Mouse (Mus musculus) layer of hippocampus, adult 9-10 months (tissue): ENCODE data around the gene Wdr26.

Experiments used
- DNase-seq: peaks from one replicate; pipeline ENCODE4 v3.0.0; 2022; ENCODE audit warnings: low spot score

The Wdr26 gene

DNA sequence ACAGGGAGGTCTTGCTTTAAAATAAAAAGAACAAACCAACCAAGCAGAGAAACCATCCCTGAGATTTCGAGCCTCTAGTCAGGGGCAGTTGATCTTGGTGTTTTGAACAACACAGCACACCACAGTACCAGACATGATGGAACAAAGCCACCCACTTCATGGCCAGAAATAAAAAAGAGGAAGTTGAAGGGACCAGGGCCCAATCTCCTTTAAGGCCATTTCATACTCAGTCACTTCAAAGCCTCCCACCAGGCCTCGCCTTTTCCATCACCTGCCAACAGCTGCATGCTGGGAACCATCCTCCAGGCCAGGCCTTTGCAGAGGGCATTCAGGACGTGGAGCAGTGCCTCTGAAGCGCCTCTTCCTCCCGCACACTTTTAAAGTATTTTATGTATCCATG lies 25.5 kb upstream of the Wdr26 start:
- DNase-seq = no peak

DNA sequence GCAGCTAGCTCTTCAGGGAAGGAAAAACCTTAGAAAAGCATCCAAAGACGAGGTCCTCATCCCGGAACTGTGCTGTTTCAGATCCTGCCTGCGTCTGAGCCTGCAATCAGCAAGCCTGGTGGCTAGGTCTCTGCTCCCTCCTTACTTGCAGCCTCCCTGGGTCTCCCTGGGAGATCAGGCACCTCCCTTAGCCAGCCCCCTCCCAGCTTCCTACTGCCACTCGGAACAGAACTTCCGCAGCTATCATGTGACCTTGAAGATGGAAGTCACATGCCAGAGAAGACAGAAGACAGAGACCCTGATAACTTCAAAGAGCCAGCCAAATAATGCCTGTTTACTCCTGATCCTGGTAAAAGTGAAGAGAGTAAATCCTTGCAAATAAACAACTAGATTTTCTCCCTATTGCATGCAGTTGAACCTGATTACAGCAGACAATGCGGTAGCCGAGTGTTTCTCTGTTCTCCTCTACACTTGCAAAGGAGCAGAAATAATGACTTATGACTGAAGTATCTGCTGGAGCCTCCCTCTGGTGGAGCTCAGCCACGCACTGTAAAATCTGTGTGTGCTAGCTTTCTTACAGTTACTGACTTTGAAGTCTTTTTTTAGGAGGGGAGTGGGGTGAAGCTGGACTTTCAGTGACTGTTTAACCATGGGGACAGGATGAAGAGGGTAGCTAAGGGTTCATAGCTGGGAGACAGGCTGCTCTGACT lies 22.7 kb upstream of the Wdr26 start:
- DNase-seq = no peak

DNA sequence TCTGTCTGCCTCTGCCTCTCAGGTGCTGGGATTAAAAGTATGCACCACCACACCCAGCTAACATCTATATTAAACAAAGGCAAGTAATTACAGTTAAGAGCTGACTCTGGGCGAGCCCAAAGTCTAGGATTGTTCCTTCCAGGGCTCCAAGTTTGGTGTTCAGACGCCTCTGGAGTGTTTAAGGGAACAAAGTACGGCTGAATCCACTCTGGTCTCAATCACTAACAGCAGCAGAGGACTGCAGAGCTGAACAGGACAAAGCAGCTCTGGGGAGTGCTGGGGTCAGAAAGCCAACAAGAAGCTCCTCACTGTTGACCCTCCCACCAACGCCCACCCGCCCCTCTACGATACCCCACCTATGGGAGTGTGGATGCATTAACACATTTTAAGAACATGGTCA lies 21.9 kb upstream of the Wdr26 start:
- no peak for DNase-seq

DNA sequence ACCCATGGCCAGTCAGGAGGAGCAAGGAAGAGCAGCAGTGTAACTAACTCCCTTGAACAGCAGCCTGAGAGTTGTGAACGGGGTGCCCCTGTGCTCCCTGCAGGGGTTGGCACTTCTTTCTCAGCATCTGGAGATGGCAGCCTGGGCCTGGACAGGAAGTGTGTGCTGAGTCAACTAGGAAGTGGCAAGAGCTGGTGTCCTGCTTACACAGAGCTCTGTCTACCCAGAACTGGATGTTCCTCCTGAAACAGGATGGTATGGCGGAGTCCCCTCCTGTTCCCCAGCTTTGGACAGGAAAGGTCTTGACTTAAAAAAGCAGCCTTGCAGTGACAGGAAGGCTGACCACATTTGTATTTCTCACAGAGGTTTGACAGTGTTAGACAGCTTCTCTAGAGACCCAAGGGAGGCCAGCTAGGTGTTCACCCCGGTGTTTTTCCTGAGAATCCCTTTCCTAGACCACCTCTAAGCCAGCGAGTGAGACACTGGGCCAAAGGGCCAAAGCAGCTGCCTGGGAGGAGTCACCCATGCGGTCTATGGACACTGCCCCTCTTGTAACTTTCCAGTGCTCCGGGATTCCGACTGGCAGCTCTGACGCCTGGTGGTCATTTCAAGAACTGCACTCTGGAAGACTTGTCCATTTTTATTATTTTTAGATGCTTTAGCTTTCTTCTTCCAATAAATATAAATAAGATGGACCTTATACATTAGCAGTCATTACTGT lies 20.7 kb upstream of the Wdr26 start:
- DNase-seq = no peak

DNA sequence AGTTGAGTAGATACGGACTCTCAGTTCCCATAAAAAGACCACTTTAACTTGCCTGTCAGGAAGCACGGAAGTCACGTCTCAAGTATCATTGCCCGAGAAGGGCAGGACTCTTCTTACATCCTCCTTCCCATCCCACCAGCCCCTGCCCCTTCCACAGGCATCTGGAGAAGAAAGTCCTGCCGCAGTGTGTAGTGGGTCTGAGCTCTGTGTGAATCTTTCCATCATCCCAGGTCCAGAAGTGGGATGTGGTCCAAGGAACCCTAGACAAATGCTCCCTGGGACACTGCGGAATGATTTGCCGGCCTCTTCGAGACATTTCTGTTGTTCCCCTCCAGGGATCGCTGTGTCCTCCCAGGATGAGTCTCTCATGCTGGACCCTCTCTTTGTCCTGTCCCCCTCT lies 20.0 kb upstream of the Wdr26 start:
- DNase-seq = no peak

DNA sequence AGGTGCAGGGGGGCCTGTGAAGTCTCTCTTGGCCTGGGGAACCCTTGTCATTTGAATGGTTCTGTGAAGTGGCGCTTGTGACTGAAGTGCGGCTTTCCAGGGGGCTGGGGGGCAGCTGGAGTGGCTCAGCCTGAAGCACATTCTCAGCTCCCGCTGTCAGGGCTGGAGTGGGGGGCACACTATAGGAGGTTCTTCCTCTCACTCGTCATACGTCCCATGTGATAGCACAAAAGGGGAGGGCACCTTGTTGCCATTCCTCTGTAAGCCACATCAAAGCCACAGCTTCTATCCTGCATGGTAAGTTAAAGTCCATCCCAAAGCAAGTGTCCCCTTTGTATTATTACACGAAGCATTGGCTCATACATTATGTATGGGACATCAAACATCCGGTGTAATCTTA lies 19.5 kb upstream of the Wdr26 start:
- no peak for DNase-seq

DNA sequence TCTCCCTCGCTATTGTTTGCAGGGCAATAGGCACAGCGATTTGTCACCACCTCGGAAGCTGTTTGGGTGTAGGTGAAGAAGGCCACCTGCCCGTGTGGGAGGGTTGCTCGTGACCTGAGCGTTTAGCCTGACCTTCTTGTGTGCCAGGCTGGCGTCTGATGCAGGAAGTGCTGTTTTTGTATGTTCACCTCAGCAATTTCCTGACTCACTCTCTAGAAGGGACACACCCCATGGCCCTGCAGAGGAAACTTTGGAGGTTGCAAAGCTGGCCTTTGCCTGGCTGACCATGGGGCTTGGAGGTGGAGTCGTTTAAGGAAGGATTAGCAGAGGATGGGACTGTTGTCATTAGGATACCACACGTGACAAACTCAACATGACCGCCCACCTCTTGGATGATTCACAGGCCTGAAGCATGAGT lies 18.9 kb upstream of the Wdr26 start:
- no peak for DNase-seq

DNA sequence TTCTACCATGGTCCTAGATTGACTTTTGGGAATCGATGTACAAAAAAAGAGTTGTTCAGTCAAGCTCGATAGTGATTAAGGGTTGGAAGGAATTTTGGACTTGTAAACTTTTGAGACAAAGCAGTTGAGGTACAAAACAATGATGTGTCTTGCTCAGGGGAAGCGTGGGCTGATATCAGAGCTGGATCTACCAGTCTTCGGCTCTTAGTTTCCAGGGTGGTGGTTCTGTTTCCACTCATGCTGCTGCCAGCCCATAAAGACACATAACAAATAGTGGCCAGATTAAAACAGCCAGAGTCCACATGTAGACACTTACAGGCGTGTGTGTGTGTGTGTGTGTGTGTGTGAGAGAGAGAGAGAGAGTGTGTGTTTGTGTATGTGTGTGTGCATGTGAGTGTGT lies 17.2 kb upstream of the Wdr26 start:
- no peak for DNase-seq

DNA sequence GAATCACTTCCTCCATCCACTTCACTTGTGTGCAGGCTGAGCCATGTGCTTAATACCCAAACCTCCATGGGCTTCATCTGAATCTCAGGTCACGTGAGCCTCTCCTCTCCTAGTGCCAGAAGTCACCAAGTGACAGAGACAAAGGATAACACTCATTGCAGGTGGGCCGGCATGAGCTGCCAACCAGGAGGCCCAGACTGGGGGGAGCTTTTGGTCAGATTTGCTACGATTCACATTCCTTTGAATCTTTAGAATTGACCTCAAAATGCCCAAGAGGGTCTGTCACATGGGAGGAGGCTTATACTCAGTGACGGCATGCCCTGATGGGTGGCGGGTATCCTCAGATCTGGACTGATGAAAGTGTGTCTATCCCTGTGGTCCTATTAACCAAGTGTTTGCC lies 16.8 kb upstream of the Wdr26 start:
- DNase-seq = no peak

DNA sequence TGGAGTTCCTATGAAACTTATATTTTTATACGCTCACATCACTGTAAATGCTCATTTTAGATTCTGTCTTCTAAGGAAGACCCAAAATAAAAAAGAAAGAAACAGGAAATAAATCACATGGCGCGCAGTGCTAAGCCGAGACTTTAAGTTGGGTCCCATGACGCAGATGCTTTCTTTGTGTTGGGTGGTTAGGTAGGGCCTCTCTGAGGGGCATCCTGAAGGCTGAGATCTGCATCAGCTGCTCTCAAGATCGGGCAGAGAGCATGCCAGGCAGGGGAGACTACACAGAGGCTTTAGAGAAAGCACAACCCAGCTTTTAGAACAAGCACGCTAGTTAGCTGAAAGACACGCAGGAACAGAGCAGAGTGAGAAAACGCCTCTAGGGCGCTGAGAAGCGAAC lies 16.0 kb upstream of the Wdr26 start:
- DNase-seq = no peak

DNA sequence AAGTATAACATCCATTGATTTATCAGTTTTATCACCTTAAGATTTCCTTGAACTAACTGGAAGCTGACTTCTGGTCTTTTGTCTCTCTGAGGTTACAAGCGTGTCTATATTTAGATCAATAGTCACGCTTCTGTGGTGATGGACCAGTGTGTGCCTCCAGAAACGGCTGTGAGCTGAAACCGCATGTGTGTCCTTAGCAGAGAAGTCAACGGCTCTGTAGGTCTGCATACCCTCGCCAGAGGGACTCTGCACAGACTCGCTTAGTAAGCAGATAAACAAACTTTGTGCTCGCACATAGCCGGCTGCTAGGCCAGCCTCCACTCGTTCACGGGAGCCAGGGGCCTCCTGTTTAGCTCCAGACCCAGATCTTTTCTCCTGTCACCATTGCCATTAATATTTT lies 15.0 kb upstream of the Wdr26 start:
- DNase-seq = no peak

DNA sequence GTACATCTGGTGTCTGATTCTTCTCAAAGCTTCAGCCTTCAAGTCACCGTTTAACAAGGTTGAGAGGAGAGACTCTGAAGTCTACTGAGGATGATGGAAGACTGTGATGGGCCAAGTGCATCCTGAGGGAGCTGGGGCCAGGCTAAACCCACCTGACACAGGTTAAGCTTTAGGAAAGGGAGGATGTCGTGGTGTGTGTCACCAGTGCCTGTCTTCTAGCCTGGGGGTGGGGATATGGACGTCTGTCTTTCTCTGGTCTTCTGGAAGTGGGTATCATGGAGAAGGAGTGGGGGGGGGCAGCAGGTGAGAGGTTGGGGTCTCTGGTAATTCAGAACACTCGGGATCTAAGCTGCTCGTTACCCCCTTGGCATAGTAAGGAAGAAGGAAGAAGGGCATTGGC lies 13.5 kb upstream of the Wdr26 start:
- no peak for DNase-seq

DNA sequence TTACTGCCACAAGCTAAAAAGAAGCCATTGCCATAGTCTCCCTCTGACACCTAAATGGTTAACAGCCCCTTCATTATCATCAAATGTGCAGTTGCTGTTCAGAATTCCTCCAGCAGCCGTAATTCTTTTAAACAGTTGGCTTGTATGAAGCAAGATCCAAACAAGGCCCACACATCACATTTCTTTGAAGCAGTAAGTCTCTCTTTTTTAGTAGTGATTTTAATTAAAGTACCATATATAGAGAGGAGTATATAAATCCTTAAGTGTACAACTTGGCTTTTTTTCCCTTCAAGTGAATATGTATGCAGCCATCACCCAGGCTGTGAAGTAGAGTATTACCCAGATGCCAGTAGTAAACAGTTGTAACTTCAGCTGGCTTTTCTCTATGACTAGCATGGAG lies 10.2 kb upstream of the Wdr26 start:
- DNase-seq = no peak

DNA sequence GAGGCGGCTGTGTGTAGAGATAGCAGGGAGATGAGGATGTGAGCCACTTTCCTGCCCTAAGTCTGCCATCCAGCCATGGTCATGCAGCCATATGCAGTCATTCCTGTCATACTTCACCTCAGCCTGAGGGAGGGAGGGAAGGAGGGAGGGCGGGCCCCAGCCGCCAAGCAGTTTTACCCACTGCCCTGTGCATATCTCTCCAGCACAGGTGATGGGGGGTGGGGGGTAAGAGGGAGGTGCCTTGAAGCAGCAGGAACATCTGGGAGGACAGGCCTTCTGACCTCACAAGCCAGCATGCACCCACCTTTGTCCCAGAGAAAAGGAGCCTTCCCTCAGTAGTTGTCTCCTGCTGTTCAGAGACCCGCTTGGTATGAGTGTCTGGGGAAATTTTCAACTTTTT lies 4.5 kb upstream of the Wdr26 start:
- no peak for DNase-seq

DNA sequence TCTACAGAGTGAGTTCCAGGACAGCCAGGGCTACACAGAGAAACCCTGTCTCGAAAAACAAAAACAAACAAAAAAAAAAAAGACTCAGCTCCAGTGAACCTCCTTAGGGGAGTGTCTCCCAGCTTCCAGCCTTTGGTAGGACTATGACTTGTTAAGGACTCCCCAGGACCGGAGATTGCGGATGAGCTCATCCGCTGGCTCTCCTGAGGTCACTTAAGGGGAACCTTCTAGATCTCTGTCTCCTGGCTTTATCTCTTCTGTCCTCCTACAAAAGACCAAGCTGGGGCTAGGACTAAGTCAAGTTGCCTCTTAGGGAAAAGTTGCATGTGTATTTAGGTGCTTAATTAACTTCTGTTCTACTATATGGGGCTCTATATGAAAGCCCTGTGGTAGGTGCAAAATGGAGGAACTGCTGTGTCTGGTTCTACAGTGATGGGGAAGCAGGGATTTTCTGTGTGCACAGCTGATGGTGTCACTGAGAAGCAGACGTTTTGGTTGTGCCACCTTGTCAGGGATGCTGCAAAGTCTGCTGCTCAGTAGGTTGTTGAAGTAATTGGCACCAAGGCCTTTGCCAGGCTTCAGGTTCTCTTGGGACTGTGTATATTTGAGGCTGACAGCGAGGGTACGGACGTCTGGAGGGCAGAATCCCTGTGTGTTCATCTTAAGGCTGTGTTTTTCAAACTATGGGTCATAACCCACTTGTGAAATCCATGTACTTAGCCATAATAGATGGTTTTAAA lies 2.7 kb upstream of the Wdr26 start:
- no peak for DNase-seq

DNA sequence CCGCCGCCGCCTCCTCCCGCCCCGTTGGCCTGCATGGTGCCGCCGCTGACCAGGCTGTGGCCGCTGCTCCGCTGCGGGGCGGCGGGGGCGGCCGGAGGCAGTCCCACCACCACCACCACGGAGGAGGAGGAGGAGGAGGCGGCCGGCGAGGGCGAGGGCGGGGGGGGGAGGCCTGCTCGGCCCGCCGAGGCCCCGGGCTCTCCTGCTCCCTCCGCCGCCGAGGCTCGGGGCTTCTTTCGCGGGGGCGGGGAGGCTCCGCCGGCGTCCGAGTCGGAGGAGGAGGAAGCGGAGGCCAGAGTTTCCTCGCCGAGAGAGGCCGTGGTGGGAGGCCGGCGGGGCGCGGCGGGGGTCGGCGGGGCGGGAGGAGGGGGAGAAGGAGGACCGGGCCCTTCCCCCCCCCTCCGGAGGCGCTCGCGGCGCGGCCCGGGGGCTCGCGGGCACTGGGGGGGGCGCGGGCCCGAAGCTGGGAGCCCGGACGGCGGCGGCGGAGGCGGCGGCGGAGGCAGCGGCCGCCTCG lies 340 bp downstream of the Wdr26 start:
- DNase-seq = no peak

DNA sequence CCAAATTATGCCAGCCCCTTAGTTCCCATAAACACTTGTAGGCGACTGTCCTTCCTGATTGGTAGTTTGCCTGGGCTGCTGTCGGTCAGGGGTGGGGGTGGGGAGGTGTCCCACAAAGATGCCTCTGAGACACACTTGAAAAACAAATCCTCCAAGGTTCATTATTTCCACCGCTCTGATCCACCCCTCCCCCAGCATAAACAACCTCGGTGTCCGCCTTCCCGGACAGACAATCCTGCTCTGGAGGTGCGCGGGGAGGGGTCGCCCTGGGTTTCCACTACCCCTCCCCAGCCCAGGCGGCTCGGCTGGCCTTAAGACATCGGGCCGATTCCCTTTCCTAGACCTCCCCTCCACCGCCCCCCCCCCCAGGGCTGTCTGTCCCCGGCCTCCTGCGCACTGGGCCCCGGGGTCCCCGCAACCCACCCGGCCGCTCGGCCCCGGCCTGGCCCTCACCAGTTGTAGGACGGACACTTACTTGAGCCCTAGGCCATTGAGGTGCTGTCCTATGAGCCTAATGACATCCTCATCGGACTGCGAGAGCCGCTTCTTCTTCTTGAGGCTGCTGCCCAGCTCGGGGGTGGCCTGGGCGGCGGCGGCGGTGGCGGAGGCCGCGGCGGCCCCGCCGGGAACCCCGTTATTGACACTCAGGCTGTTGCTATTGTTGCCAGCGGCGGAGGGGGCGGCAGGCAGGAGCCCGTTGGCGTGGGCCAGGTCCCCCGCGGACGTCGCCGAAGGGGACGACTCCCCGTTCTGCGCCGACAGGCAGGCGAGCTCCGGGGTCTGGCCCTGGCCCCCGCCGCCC lies 999 bp downstream of the Wdr26 start:
- DNase-seq = no peak

DNA sequence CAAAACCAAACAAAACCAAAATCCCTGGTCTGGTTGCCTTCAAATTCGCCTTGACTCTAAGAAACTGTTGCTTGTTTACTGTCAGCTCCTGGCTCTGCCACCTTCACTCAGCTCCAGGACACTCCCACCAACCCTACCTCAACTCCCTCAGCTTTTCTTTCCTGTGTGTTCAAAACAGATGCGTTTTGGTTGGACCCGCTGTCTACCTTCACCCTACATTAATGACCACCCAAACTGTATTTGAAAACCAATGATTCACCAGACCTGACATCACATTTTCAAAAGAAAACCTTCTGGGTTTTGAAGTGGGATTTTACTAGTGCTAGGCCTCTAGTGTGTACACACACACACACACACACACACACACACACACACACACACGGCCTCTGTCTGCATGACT lies 1.7 kb downstream of the Wdr26 start:
- DNase-seq = no peak

DNA sequence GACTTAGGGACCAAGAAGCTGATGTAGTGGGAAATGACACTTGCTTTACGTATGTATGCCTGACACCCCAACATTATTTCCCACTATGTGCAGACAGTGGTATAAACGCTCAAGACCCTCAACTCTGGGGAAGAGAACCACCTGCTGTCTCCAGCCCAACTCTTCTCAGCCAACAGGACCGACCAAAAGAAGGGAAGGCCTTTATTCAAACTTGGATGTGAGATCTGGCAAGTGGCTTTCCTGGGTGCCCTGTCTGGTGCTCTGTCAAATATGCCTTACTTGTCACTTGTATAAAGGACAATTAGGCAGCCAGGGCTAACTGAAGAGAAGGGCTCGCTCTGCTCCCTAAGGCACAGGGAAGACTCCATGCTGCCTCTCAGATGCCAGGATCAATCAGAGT lies 12.4 kb downstream of the Wdr26 start:
- no peak for DNase-seq

DNA sequence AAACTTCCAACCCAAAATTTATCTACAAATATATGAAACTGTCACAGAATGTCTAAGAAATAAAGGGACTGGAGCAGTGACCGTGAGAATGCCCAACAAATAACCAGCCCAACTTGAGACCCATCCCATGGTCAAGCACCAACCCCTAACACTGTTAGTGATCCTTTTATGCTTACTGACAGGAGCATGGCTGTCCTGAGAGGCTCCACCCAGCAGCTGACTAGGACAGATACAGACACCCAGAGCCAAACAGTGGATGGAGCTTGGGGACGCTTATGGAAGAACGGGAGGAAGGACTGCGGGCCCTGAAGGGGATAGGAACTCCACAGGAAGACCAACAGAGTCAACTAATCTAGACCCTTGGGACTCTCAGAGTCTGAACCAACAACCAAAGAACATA lies 22.9 kb downstream of the Wdr26 start:
- no peak for DNase-seq

DNA sequence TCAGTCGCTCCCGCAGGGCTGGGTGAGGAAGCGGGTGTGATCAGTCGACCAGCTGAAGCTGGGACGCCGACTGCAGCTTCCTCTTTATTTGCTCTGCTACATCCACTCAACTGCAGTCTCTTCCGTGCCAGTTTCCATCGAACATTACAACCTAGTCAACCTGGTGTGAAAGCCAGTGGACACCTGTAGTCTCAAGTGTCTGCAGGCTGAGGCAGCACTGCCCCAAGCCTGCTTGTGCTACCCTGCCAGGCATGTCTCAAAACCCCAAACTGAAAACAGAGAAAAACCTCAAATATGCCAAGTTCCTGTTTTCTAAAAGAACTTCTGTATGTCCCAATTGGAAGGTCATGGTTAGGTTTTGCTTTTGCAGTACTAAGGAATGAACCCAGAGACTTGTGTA lies 41.6 kb downstream of the Wdr26 start:
- DNase-seq = no peak

DNA sequence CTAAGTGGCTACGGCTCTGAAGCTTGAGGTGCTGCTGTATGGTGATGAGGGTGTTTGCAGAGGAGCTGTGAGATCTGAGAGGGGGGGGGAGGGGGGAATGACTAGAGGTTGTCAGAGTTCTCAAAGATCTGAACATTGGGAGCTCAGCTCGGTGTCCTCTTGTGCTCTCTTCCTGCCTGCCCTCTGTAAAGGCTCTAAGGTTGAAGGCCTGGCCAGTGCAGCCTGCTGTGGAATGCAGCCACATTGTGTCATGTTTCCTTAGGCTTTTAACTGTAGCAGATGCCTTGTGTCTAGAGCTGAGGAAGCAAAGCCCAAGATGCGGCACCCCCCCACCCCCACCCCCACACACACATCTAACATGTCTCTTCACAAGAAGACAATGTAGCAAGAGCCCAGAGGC lies 43.4 kb downstream of the Wdr26 start:
- no peak for DNase-seq
